Mouse (Mus musculus) MEL (cell line): ENCODE results near the gene Papss2. TPM values are rescaled to one million over a fixed set of nuclear protein-coding genes. Genes with fewer than 3 reads are reported as not detected.

ENCODE experiments used
- DNase-seq: peaks from one replicate; pipeline ENCODE4 v3.0.0; 2011; ENCODE audit warnings: low read depth, low spot score
- H3K27ac ChIP-seq: 2 replicates; pipeline ENCODE4 v1.5.1; 2012; ENCODE audit warnings: low read depth, mild to moderate bottlenecking, control low read depth, low read length, moderate library complexity; ENCODE audit not compliant: control insufficient read depth
- H3K27me3 ChIP-seq, 2 experiments: fragments of 150-350 bp in 1 of 2; sonication (generic) in 1 of 2; 2 replicates each; pipeline ENCODE4 v1.6.1; 2012; ENCODE audit warnings: low read length in 2 of 2, mild to moderate bottlenecking in 2 of 2, improper control_type of control experiment in 1 of 2, moderate library complexity in 1 of 2; ENCODE audit not compliant: insufficient read depth in 2 of 2, control insufficient read depth in 1 of 2
- H3K36me3 ChIP-seq, 2 experiments: 2 replicates each; pipeline ENCODE4 v1.6.1; 2012 to 2014; ENCODE audit warnings: low read length in 2 of 2, improper control_type of control experiment in 1 of 2, inconsistent platforms in 1 of 2, mild to moderate bottlenecking in 1 of 2; ENCODE audit not compliant: insufficient read depth in 2 of 2, control insufficient read depth in 1 of 2
- H3K4me1 ChIP-seq, 2 experiments: fragments of 150-350 bp in 1 of 2; sonication (generic) in 1 of 2; 2 replicates each; pipeline ENCODE4 v1.6.1; 2012; ENCODE audit warnings: low read length in 2 of 2, improper control_type of control experiment in 1 of 2, mild to moderate bottlenecking in 1 of 2; ENCODE audit not compliant: insufficient read depth in 2 of 2, control insufficient read depth in 1 of 2
- H3K4me3 ChIP-seq, 2 experiments: fragments of 150-350 bp in 1 of 2; sonication (generic) in 1 of 2; 2 replicates each; pipeline ENCODE4 v1.5.1; 2012; ENCODE audit warnings: low read depth in 2 of 2, low read length in 2 of 2, mild to moderate bottlenecking in 2 of 2, moderate library complexity in 2 of 2, control low read depth in 1 of 2, improper control_type of control experiment in 1 of 2; ENCODE audit not compliant: control insufficient read depth in 1 of 2, insufficient read depth in 1 of 2
- H3K79me2 ChIP-seq: 2 replicates; pipeline ENCODE4 v1.6.1; 2012; ENCODE audit warnings: mild to moderate bottlenecking, low read length, moderate library complexity; ENCODE audit not compliant: control insufficient read depth, poor library complexity, insufficient read depth
- H3K9ac ChIP-seq: 2 replicates; pipeline ENCODE4 v1.6.1; 2012; ENCODE audit warnings: low read depth, mild to moderate bottlenecking, control low read depth, low read length, moderate library complexity; ENCODE audit not compliant: control insufficient read depth, poor library complexity, severe bottlenecking
- H3K9me3 ChIP-seq: fragments of 150-350 bp; sonication (generic); replicated peaks from 2 replicates; pipeline ENCODE4 v1.6.1; 2012; ENCODE audit warnings: mild to moderate bottlenecking, low read length, improper control_type of control experiment, moderate library complexity; ENCODE audit not compliant: insufficient read depth
- BHLHE40 ChIP-seq: IDR thresholded peaks from 2 replicates; pipeline ENCODE4 v1.6.1; 2012; ENCODE audit warnings: low read depth, mild to moderate bottlenecking, inconsistent platforms, low read length, improper control_type of control experiment, borderline replicate concordance
- CHD1 ChIP-seq: IDR thresholded peaks from 2 replicates; pipeline ENCODE4 v1.6.1; 2012; ENCODE audit warnings: low read depth, mild to moderate bottlenecking, inconsistent platforms, low read length, improper control_type of control experiment
- CHD2 ChIP-seq: IDR thresholded peaks from 2 replicates; pipeline ENCODE4 v1.6.1; 2011; ENCODE audit warnings: low read length, improper control_type of control experiment
- CTCF ChIP-seq, 3 experiments: IDR thresholded peaks in 2 of 3; conservative IDR thresholded peaks in 1 of 3; 2 replicates each; pipeline ENCODE4 v1.5.1; 2011 to 2012; ENCODE audit warnings: low read length in 3 of 3, low read depth in 2 of 3, mild to moderate bottlenecking in 2 of 3, improper control_type of control experiment in 1 of 3, inconsistent platforms in 1 of 3, mixed read lengths in 1 of 3, moderate library complexity in 1 of 3; ENCODE audit not compliant: control insufficient read depth in 1 of 3, insufficient read depth in 1 of 3, poor library complexity in 1 of 3, severe bottlenecking in 1 of 3
- E2F4 ChIP-seq: IDR thresholded peaks from 2 replicates; pipeline ENCODE4 v1.6.1; 2011; ENCODE audit warnings: low read depth, low read length, improper control_type of control experiment, borderline replicate concordance
- EP300 ChIP-seq, 2 experiments: IDR thresholded peaks; 2 replicates each; pipeline ENCODE4 v1.6.1; 2011; ENCODE audit warnings: improper control_type of control experiment in 2 of 2, low read length in 2 of 2, low read depth in 1 of 2, mild to moderate bottlenecking in 1 of 2
- ETS1 ChIP-seq: IDR thresholded peaks from 2 replicates; pipeline ENCODE4 v1.6.1; 2012; ENCODE audit warnings: low read depth, mild to moderate bottlenecking, inconsistent platforms, low read length, improper control_type of control experiment, moderate library complexity
- GATA1 ChIP-seq: IDR thresholded peaks from 2 replicates; pipeline ENCODE4 v1.6.1; 2011; ENCODE audit warnings: low read depth, low read length, improper control_type of control experiment
- HCFC1 ChIP-seq: IDR thresholded peaks from 2 replicates; pipeline ENCODE4 v1.6.1; 2012; ENCODE audit warnings: low read depth, mild to moderate bottlenecking, inconsistent platforms, low read length, improper control_type of control experiment, moderate library complexity
- KAT2A ChIP-seq: conservative IDR thresholded peaks from 2 replicates; pipeline ENCODE4 v1.6.1; 2012; ENCODE audit warnings: low read depth, low read length, improper control_type of control experiment, inconsistent platforms
- MAFK ChIP-seq: IDR thresholded peaks from 2 replicates; pipeline ENCODE4 v1.6.1; 2011; ENCODE audit warnings: low read depth, mild to moderate bottlenecking, low read length, improper control_type of control experiment, borderline replicate concordance
- MAX ChIP-seq: IDR thresholded peaks from 2 replicates; pipeline ENCODE4 v1.6.1; 2011; ENCODE audit warnings: low read length, improper control_type of control experiment
- MAZ ChIP-seq: IDR thresholded peaks from 2 replicates; pipeline ENCODE4 v1.6.1; 2012; ENCODE audit warnings: low read depth, mild to moderate bottlenecking, inconsistent platforms, low read length, improper control_type of control experiment
- MEF2A ChIP-seq: IDR thresholded peaks from 2 replicates; pipeline ENCODE4 v1.6.1; 2014; ENCODE audit warnings: low read depth, mild to moderate bottlenecking, inconsistent platforms, low read length, improper control_type of control experiment; ENCODE audit not compliant: poor library complexity, insufficient replicate concordance, severe bottlenecking; ENCODE audit errors: extremely low read depth
- MYC ChIP-seq: IDR thresholded peaks from 2 replicates; pipeline ENCODE4 v1.6.1; 2011; ENCODE audit warnings: low read depth, mild to moderate bottlenecking, low read length, improper control_type of control experiment, moderate library complexity
- NELFE ChIP-seq: IDR thresholded peaks from 2 replicates; pipeline ENCODE4 v1.6.1; 2011; ENCODE audit warnings: low read depth, low read length, improper control_type of control experiment
- NRF1 ChIP-seq: IDR thresholded peaks from 2 replicates; pipeline ENCODE4 v1.6.1; 2014; ENCODE audit warnings: low read depth, mild to moderate bottlenecking, inconsistent platforms, low read length, improper control_type of control experiment, moderate library complexity; ENCODE audit not compliant: poor library complexity, insufficient read depth, severe bottlenecking
- RCOR1 ChIP-seq: IDR thresholded peaks from 2 replicates; pipeline ENCODE4 v1.6.1; 2012; ENCODE audit warnings: low read depth, mild to moderate bottlenecking, inconsistent platforms, low read length, improper control_type of control experiment
- TBP ChIP-seq: IDR thresholded peaks from 2 replicates; pipeline ENCODE4 v1.8.0; 2011; ENCODE audit warnings: low read depth, low read length, improper control_type of control experiment
- TCF12 ChIP-seq: IDR thresholded peaks from 2 replicates; pipeline ENCODE4 v1.6.1; 2014; ENCODE audit warnings: low read depth, mild to moderate bottlenecking, inconsistent platforms, low read length, improper control_type of control experiment, moderate library complexity
- UBTF ChIP-seq: IDR thresholded peaks from 2 replicates; pipeline ENCODE4 v1.6.1; 2012; ENCODE audit warnings: low read depth, mild to moderate bottlenecking, inconsistent platforms, low read length, improper control_type of control experiment, moderate library complexity, borderline replicate concordance; ENCODE audit not compliant: insufficient read depth
- USF2 ChIP-seq, 2 experiments: IDR thresholded peaks; 2 replicates each; pipeline ENCODE4 v1.6.1; 2011 to 2012; ENCODE audit warnings: improper control_type of control experiment in 2 of 2, low read length in 2 of 2, borderline replicate concordance in 1 of 2, inconsistent platforms in 1 of 2, low read depth in 1 of 2, mild to moderate bottlenecking in 1 of 2; ENCODE audit not compliant: insufficient read depth in 1 of 2
- ZC3H11A ChIP-seq: IDR thresholded peaks from 2 replicates; pipeline ENCODE4 v1.6.1; 2012; ENCODE audit warnings: low read depth, mild to moderate bottlenecking, inconsistent platforms, low read length, improper control_type of control experiment
- ZKSCAN1 ChIP-seq: IDR thresholded peaks from 2 replicates; pipeline ENCODE4 v1.6.1; 2012; ENCODE audit warnings: low read depth, mild to moderate bottlenecking, inconsistent platforms, low read length, improper control_type of control experiment, moderate library complexity
- ZNF384 ChIP-seq: IDR thresholded peaks from 2 replicates; pipeline ENCODE4 v1.6.1; 2012; ENCODE audit warnings: low read depth, mild to moderate bottlenecking, inconsistent platforms, low read length, improper control_type of control experiment
- polyA plus RNA-seq, 2 experiments: library from polyadenylated mRNA; stranded (reverse) in 1 of 2; unstranded in 1 of 2; fragments of >175 nt in 1 of 2; fragments of >200 nt in 1 of 2; gene quantifications; 2 replicates each; pipeline versions ENCODE4 v1.2.1 to v1.2.4; 2012; ENCODE audit warnings: low replicate concordance in 2 of 2, low read depth in 1 of 2; ENCODE audit not compliant: insufficient read length in 2 of 2, insufficient read depth in 1 of 2, missing spikeins in 1 of 2
- total RNA-seq: library from RNA; depleted of rRNA; stranded (reverse); fragments of 300-350 nt; gene quantifications from 2 replicates; pipeline ENCODE4 v1.2.3, GENCODE M21; 2012

Gene Papss2
- total and polyA plus RNA-seq, 3 experiments = 1.7 to 2.6 TPM; not detected in 1

- TF ChIP-seq UBTF = no peak
- no peak for TF ChIP-seq MEF2A
- TF ChIP-seq MAX = no peak
- TF ChIP-seq CTCF (IDR thresholded peaks at IDR 0.05 in 2 of 3, conservative IDR thresholded peaks at IDR 0.05 in 1 of 3; ENCODE audit: control insufficient read depth in 1 of 3, insufficient read depth in 1 of 3, low read depth in 2 of 3, low read length in 3 of 3, poor library complexity in 1 of 3, severe bottlenecking in 1 of 3) = peak; percentile 4 to 11 (median 9); a peak in 2 of 6 replicates
Measured at GRCm38 (mm10) chr19:32643642-32644041, 48.1 kb downstream of the Papss2 start.

GRCm38 (mm10) chr19:32645939-32646338 lies 50.3 kb downstream of the Papss2 start:
- H3K4me3 ChIP-seq = no peak overlapping the region
- TF ChIP-seq NELFE (no peak), MEF2A (no peak), TBP (no peak), MYC (no peak), ETS1 (no peak), TCF12 (no peak), MAFK (no peak), ZNF384 (no peak), MAX (no peak), ZKSCAN1 (no peak), GATA1 (no peak), CHD2 (no peak)
- no peak overlapping the region for H3K27ac ChIP-seq
- no peak overlapping the region for H3K9ac ChIP-seq
- no peak for DNase-seq
- no peaks in the 10 kb centered on the region for H3K79me2 ChIP-seq
- no peaks in the 10 kb centered on the region for H3K9me3 ChIP-seq
- no peaks in the 10 kb centered on the region for H3K27me3 ChIP-seq
- 0 out of 4 replicates have a peak, but pooled peaks cover 0 to 3% of the 10 kb centered on the region in 2 experiments for H3K4me1 ChIP-seq
- H3K36me3 ChIP-seq = no peaks in the 10 kb centered on the region

More at GRCm38 (mm10) chr19:32643642-32644041, 48.1 kb downstream of the Papss2 start:
- Histone ChIP-seq H3K9me3 (no peaks in the 10 kb centered on the region), H3K9ac (no peak overlapping the region), H3K4me1 (peaks cover under 1 to 5% of the 10 kb centered on the region in 2 experiments; a peak in 1 of 4 replicates), H3K36me3 (peaks cover 0 to 1% of the 10 kb centered on the region in 2 experiments; a peak in 1 of 4 replicates), H3K27me3 (no peaks in the 10 kb centered on the region), H3K27ac (no peak overlapping the region), H3K79me2 (no peaks in the 10 kb centered on the region), H3K4me3 (no peak overlapping the region)
- no peak for DNase-seq

- no peak overlapping the region for H3K9ac ChIP-seq
- H3K9me3 ChIP-seq = no peaks in the 10 kb centered on the region
- TF ChIP-seq EP300 (IDR thresholded peaks at IDR 0.05; ENCODE audit: low read depth in 1 of 2, low read length in 2 of 2) (no peak), MAZ (no peak), HCFC1 (no peak), USF2 (IDR thresholded peaks at IDR 0.05; ENCODE audit: borderline replicate concordance in 1 of 2, insufficient read depth in 1 of 2, low read depth in 1 of 2, low read length in 2 of 2) (no peak), KAT2A (no peak), ZC3H11A (no peak), CHD1 (no peak), ZKSCAN1 (no peak), BHLHE40 (no peak), NRF1 (no peak), E2F4 (no peak), RCOR1 (no peak), MYC (no peak)
- TF ChIP-seq, all 39 proteins: peak for 0
- no peaks in the 10 kb centered on the region for H3K27me3 ChIP-seq
- H3K4me3 ChIP-seq = no peak overlapping the region
- no peak overlapping the region for H3K27ac ChIP-seq
- DNase-seq = no peak
- 0 out of 4 replicates have a peak, but pooled peaks cover 0 to 3% of the 10 kb centered on the region in 2 experiments for H3K4me1 ChIP-seq
- no peaks in the 10 kb centered on the region for H3K36me3 ChIP-seq
- H3K79me2 ChIP-seq = no peaks in the 10 kb centered on the region
Measured at GRCm38 (mm10) chr19:32646382-32646781, 50.8 kb downstream of the Papss2 start.
